Mouse (Mus musculus) spleen, adult 12 weeks (tissue): Measurements from ENCODE around the gene Gnai2.

Source experiments
- DNase-seq: peaks from one replicate; pipeline ENCODE4 v3.0.0; 2022; ENCODE audit warnings: low spot score

Gnai2 gene

GRCm38 (mm10) chr9:107658096-107658495 is 22.9 kb upstream of the Gnai2 start:
- DNase-seq: no peak

- DNase-seq: no peak
Observed at GRCm38 (mm10) chr9:107657144-107657543, 22.0 kb upstream of the Gnai2 start.

DNA sequence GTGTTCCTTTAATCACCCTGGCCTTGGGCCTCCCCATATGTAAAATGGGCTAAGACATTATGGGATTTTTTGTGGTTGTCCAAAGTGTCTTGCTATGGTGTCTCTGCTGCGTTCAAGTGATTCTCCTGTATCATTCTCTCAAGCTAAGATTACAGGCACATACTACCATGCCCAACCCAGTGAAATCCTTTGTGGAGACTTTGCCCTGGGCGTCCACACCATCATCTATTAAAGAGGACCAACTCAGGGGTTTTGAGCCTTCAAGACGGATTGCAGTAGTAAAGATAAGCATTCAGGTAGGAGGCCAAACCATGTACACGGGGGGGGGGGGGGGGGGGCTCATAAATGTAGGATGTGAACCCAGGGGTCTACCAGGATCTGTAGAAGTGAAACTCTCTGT is 19.4 kb upstream of the Gnai2 start:
- no peak for DNase-seq

GRCm38 (mm10) chr9:107653474-107653873 is 18.3 kb upstream of the Gnai2 start:
- no peak for DNase-seq

GRCm38 (mm10) chr9:107650708-107651481 is 15.7 kb upstream of the Gnai2 start:
- no peak for DNase-seq

DNA sequence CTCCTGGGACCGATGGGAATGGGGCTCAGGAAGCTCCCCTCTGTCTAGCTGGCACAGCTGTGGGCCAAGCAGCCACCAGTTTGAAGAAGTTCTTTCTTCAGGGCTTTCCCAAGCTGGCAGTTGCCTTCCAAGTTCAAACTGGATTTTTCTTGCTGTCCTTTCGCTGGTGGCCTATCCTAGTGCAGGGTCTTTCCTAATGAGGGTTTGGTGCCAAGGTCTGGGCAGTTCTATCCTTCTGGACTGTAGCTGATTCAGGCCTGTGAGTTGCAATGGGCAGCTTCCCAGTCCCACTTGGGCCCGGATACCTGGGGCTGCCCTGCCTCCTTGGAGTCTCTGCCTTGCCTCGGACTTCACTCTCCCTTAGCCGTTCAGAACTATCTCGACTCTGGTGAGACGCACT is 15.1 kb upstream of the Gnai2 start:
- DNase-seq: no peak

DNA sequence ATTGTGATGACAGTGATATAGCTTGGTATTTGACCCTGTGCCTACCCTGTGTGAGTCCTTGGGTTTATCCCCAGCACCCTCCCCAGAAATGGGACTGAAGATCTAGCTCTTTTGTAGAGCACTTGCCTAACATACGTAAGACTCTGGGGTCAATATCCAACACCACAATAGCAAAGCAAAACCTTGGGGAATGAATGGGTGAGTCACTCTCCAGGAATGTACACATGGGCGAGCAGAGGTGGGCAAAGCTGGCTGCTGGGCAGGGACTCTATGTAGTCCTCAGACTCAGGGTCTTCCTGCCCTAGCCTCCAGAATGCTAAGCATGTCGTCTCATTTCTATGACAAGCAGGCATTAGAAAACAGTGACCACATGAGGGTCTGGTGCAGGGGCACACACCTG is 13.6 kb upstream of the Gnai2 start:
- DNase-seq: no peak

DNA sequence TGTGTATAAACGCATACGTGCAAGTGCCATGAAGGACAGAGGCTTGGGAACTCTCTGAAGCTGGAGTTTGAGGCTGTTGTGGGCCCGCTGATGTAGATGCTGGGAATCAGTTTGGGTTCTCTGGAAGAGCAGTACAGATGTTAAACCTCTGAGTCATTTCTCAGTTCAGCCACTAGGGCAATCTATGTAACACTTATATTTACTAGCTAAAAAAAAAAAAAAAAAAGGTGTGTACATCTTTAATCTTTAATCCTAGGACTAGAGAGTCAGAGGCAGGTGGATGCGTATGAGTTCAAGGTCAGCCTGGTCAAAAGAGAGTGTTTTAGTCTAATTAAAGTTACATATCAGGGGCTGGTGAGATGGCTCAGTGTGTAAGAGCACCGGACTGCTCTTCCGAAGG is 11.8 kb upstream of the Gnai2 start:
- DNase-seq: no peak

- DNase-seq: peak; percentile 65
Observed at GRCm38 (mm10) chr9:107645577-107645976, 10.4 kb upstream of the Gnai2 start.

- DNase-seq: no peak
Observed at GRCm38 (mm10) chr9:107645153-107645510, 10.0 kb upstream of the Gnai2 start.

- peak; percentile 83 for DNase-seq
Observed at GRCm38 (mm10) chr9:107644495-107645152, 9.5 kb upstream of the Gnai2 start.

GRCm38 (mm10) chr9:107643544-107644214 is 8.5 kb upstream of the Gnai2 start:
- no peak for DNase-seq

DNA sequence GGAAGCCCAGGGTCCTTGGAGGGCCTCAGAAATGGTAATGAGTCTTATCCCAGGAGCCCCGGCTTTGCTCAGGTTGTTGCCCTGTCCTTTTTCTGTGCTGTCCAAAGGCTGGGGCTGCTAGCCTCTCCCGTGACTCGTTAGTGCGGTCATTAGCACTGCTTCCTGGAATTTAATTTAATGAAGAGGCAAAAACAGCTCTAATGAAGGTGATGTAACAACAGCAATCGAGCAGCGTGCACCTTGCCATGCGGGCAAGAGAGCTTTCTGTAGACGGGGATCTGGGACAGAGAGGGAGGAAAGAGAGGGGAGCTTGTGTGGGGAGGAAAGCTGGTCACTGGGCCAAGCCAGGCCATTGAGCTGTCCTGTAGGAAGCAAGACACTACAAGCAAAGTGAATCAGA is 6.5 kb upstream of the Gnai2 start:
- no peak for DNase-seq

GRCm38 (mm10) chr9:107640257-107640772 is 5.1 kb upstream of the Gnai2 start:
- no peak for DNase-seq

GRCm38 (mm10) chr9:107637070-107637469 is 1.9 kb upstream of the Gnai2 start:
- DNase-seq: no peak

DNA sequence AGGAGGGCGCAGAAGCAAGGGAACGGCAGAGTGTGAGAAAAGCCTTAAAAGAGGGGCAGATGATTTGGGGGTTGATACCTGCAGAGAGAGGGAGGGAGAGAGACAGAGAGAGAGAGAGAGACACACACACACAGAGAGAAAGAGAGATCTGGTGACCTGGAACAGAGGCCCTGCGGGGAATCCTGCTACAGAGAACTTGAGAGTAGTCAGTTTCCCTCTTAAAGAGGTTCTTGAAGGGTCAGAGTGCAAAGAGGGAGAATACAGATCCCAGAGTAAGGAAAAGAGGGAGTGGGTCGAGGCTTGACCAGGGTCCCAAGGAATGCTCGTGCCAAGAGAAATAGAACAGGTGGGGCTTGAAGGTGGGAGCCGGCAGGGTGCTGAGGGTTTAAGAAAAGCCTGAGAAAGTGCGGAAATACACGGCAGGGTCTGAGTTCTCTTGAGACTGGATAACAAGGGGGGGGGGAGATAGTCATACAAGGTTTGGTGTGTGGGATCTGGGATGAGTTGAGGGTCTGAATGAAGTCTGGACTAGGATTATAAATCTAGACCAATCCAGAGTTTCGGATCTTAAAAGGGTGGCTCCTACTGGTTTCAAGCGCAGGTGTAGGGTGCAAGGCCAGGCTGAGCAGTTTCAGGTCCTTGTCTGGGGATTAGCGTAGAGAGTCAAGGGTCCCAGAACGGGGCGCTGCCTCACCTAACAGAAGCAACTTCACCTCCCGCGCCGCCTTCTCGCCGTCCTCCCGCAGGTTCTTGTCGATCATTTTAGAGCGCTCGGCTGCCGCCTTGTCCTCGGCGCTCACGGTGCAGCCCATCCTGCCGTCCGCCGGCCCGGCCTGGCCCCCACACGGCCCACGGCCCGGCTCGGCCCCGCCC is 525 bp downstream of the Gnai2 start:
- no peak for DNase-seq

DNA sequence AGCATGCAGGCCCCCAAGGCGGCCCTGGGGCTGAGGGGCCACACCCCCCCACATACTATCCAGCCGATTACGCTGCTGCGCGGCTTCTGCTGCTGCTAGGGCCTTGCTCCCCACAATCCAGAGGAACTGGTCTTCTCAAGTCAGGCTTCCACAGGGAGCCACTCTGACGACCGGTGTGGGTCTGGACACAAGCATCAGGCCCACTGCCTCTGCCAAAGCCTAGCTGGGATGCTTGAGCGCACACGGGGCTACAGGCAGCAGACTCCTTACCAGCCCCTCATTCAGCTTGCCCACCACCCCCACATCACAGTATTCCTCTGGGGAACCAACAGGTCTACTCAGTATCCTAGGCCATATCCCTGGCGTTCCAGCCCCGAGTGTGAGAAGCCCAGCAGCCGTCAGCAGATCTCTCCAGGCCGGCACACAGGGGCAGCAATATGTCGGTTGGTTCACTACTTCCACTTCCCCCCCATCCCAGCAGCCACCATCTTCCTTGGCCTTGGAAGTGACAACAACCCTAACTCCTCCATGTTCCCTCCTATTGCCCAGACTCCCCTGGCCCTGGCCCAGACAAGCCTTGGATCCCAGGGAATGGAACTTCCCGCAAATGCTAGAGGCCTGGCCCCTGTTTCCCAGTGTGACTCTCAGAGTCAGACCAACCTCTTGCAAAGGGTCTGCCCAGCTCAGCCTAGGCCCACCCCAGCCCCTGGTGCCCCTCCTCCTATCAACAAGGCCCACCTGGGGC is 1.3 kb downstream of the Gnai2 start:
- no peak for DNase-seq

- DNase-seq: peak; percentile 77
Observed at GRCm38 (mm10) chr9:107633091-107633660, 2.0 kb downstream of the Gnai2 start.

GRCm38 (mm10) chr9:107632478-107632877 is 2.7 kb downstream of the Gnai2 start:
- DNase-seq: peak; percentile 59

GRCm38 (mm10) chr9:107631861-107632260 is 3.3 kb downstream of the Gnai2 start:
- DNase-seq: no peak

DNA sequence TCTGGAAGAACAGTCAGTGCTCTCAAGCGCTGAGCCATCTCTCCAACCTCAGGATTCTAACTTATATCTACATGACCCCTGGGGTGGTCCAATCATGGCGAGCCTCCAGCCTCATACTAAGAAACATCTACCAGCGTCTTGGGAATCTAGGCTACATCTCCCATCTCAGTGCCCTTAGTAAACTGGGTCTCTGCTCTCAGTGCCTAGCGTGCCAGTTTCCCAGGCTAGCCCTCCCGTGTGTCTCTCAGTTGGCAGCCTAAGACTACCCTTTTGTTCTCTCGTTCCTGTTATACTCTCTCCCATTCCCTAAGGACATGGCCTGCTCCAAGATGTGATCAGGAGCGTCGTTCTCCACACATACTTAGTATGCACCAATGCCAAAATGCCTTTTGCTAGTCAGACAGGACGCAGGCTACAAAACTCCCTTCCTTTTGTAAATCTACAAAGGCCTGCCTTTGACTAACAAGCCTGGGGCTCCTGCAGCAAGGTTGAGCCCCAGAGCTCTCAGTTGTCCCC is 3.8 kb downstream of the Gnai2 start:
- DNase-seq: no peak
